Mouse (Mus musculus) mammary gland, adult 2 months (tissue): ENCODE results near the gene Saa2. TPM values are rescaled to one million over a fixed set of nuclear protein-coding genes. Genes with fewer than 3 reads are reported as not detected.

Experiments
- polyA plus RNA-seq: library from polyadenylated mRNA; depleted of rRNA; stranded (reverse); fragments of >200 nt; gene quantifications from 2 replicates; pipeline ENCODE4 v1.2.3, GENCODE M21; 2012; ENCODE audit warnings: low replicate concordance; rRNA removed

Gene Saa2
- 0.04 TPM in 1 of 2 replicates, not detected in the other for polyA plus RNA-seq

GRCm38 (mm10) chr7:46751490-46751889, at the start of gene Saa2:
TSS of gene Saa2 (plus strand) at chr7:46751790.

GRCm38 (mm10) chr7:46710390-46710844, 41.2 kb upstream of the Saa2 start, which contains the start of gene Saal1:
TSS of gene Saal1 (minus strand) at chr7:46710680.

GRCm38 (mm10) chr7:46715600-46715999, 36.0 kb upstream of the Saa2 start, which contains the start of gene Saa3:
TSS of gene Saa3 (minus strand) at chr7:46715700.

GRCm38 (mm10) chr7:46732458-46732857, 19.1 kb upstream of the Saa2 start, which contains the start of gene Saa4:
TSS of gene Saa4 (minus strand) at chr7:46732603.

GRCm38 (mm10) chr7:46742880-46743279, 8.7 kb upstream of the Saa2 start, which contains the start of gene Saa1:
TSS of gene Saa1 (minus strand) at chr7:46742980.

DNA sequence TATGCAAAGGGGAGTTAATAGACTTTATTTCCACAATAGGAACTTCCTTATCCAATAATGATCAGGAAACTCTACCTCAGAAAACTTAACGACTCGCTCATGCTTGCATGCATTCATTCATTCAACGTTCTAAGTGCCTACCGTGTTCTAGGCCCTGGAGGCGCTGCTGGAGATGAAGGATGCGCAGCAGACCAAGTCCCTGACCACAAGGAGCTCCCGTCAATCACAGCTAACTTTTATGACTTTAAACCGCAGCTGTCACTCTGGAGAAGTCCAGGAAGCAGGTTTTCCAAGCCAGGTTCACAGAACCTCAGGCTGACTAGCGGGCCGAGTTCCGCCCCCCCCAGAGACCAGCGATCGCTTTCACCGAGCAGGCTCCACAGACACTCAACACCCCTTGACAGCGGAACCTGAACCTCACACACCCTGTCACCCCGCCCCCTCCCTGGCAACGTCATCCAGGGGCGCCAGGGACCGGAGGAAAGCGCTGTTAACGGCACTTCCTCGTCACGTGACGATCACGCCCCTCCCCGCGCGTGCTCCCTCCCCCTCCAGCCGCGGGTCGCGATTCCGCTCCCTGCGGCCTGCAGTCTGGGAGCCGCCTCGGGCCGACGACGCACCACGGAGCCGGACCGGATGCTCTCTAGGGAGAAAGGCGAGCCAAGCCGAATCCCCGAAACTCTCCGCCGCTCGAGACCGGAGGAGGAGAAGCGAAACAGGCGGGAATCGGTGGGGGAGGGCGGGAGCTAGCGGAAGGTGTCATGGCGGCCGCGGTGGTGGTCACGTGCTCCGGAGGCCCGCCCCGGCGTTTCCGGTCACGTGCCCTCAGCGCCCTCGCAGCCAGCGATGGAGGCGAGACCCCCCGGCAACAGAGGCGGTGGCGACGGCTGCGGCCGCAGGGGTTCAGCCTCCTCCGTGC, 44.0 kb downstream of the Saa2 start, which contains the start of the genes Hps5 and Gtf2h1:
Gene Hps5 (minus strand): TSS at position 778 of the 919 bp plus-strand sequence.
Gene Gtf2h1 (plus strand): TSS at position 817 of the 919 bp plus-strand sequence.

Other genes starting within 250 kb of the Saa2 start
- gene Sergef, start 112.0 kb upstream of the Saa2 start, polyA plus RNA-seq = 11.2 and 12.2 TPM in 2 replicates
- gene Tph1, start 79.3 kb upstream of the Saa2 start, polyA plus RNA-seq = 0.53 and 1.9 TPM in 2 replicates
- 5.4 and 8.4 TPM in 2 replicates for gene Saal1, start 41.1 kb upstream of the Saa2 start, polyA plus RNA-seq
- 0.55 TPM in 1 of 2 replicates, not detected in the other for gene Saa3, start 36.1 kb upstream of the Saa2 start, polyA plus RNA-seq
- 0.11 TPM in 1 of 2 replicates, not detected in the other for gene Saa4, start 19.2 kb upstream of the Saa2 start, polyA plus RNA-seq
- gene Saa1, start 8.8 kb upstream of the Saa2 start, polyA plus RNA-seq = 0.06 TPM in 1 of 2 replicates, not detected in the other
- 12.3 and 18.5 TPM in 2 replicates for gene Hps5, start 44.3 kb downstream of the Saa2 start, polyA plus RNA-seq
- gene Gtf2h1, start 44.3 kb downstream of the Saa2 start, polyA plus RNA-seq = 6.3 and 8.6 TPM in 2 replicates
- 777 and 2,450 TPM in 2 replicates for gene Ldha, start 89.7 kb downstream of the Saa2 start, polyA plus RNA-seq
- 0.29 TPM in 1 of 2 replicates, not detected in the other for gene Ldhc, start 109.4 kb downstream of the Saa2 start, polyA plus RNA-seq
- gene Tsg101, start 168.2 kb downstream of the Saa2 start, polyA plus RNA-seq = 78.6 and 136 TPM in 2 replicates
- gene Uevld, start 206.7 kb downstream of the Saa2 start, polyA plus RNA-seq = 2.4 and 6.0 TPM in 2 replicates
- gene Gm9999, start 231.8 kb downstream of the Saa2 start, polyA plus RNA-seq = not detected in 2 replicates